Mouse (Mus musculus) liver, adult 2 months (tissue): Measurements from ENCODE around the gene Fam71b. TPM values are rescaled to one million over a fixed set of nuclear protein-coding genes. Genes with fewer than 3 reads are reported as not detected.
"Not testable (repeated sequence)": the region's sequence is repeated elsewhere in the genome, so short reads cannot be mapped to it uniquely, and the experiment has no call there.

Experiments
- DNase-seq: peaks from one replicate; pipeline ENCODE4 v3.0.0-alpha.2; 2011; ENCODE audit warnings: low read depth, low spot score; ENCODE audit errors: extremely low read depth
- H3K27ac ChIP-seq: fragments of 200-500 bp; replicated peaks from 2 replicates; pipeline ENCODE4 v1.5.1; 2012; ENCODE audit warnings: low read depth, mild to moderate bottlenecking, control low read depth, inconsistent platforms, low read length; ENCODE audit not compliant: insufficient read depth
- H3K27me3 ChIP-seq: fragments of 200-500 bp; 2 replicates; pipeline ENCODE4 v1.6.1; 2012; ENCODE audit warnings: mild to moderate bottlenecking, moderate library complexity, low read length, inconsistent platforms; ENCODE audit not compliant: control insufficient read depth, insufficient read depth
- H3K36me3 ChIP-seq: fragments of 200-500 bp; 2 replicates; pipeline ENCODE4 v1.6.1; 2012; ENCODE audit warnings: low read length, inconsistent platforms; ENCODE audit not compliant: control insufficient read depth, insufficient read depth
- H3K4me1 ChIP-seq: fragments of 200-500 bp; 2 replicates; pipeline ENCODE4 v1.6.1; 2011; ENCODE audit warnings: low read length; ENCODE audit not compliant: control insufficient read depth, insufficient read depth
- H3K4me3 ChIP-seq: fragments of 200-500 bp; 2 replicates; pipeline ENCODE4 v1.5.1; 2011; ENCODE audit warnings: low read depth, mild to moderate bottlenecking, control low read depth, low read length, moderate library complexity; ENCODE audit not compliant: insufficient read depth
- H3K79me2 ChIP-seq: fragments of 200-500 bp; 2 replicates; pipeline ENCODE4 v1.6.1; 2012; ENCODE audit warnings: inconsistent platforms, mild to moderate bottlenecking, low read length, moderate library complexity; ENCODE audit not compliant: control insufficient read depth, insufficient read depth
- H3K9ac ChIP-seq: fragments of 200-500 bp; 2 replicates; pipeline ENCODE4 v1.6.1; 2012; ENCODE audit warnings: low read depth, mild to moderate bottlenecking, control low read depth, inconsistent platforms, low read length
- CTCF ChIP-seq: fragments of 200-500 bp; IDR thresholded peaks from 2 replicates; pipeline ENCODE4 v1.5.1; 2011; ENCODE audit warnings: low read depth, low read length, control low read depth
- POLR2A ChIP-seq: fragments of 200-500 bp; IDR thresholded peaks from 2 replicates; pipeline ENCODE4 v1.6.1; 2011; ENCODE audit warnings: low read length, control low read depth; ENCODE audit not compliant: insufficient read depth; ENCODE audit errors: extremely low read depth
- WGBS: fragments of 180-500 bp; shearing (Covaris S2); methylation state at CpG from one replicate; pipeline ENCODE4 v1.1.7; 2018; 5-methylcytosine and 5-hydroxymethylcytosine counted together
- polyA plus RNA-seq: library from polyadenylated mRNA; depleted of rRNA; stranded (reverse); fragments of >200 nt; gene quantifications from 2 replicates; pipeline ENCODE4 v1.2.3, GENCODE M21; 2012
- total RNA-seq: library from RNA; depleted of rRNA; stranded (reverse); fragments of >200 nt; gene quantifications from 2 replicates; pipeline ENCODE4 v1.2.3, GENCODE M21; 2014

Gene Fam71b
- total and polyA plus RNA-seq, 2 experiments, result not detected

DNA sequence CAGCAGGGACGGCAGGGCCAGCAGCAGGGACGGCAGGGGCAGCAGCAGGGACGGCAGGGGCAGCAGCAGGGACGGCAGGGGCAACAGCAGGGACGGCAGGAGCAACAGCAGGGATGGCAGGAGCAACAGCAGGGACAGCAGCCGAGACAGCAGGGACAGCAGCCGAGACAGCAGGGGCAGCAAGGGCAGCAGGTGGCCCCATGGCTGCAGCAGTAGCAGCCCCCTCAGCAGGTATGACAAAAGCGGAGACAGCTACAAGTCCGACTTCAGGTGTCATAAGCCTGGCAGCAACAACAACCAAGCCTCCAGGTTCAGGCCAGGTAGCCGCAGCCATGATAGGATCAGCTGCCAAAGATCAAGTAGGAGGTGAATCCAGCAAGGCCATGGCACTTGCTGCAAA lies 10.4 kb downstream of the Fam71b start:
- TF ChIP-seq POLR2A (no peak), CTCF (no peak)
- no peak overlapping the region for H3K4me3 ChIP-seq
- no peaks in the 10 kb centered on the region for H3K4me1 ChIP-seq
- no peak overlapping the region for H3K9ac ChIP-seq
- H3K79me2 ChIP-seq, result no peaks in the 10 kb centered on the region
- DNase-seq, result no peak
- no peaks in the 10 kb centered on the region; the same call in 1 of the 2 replicates for H3K27me3 ChIP-seq
- 68% methylated on average over 10 of the region's 10 CpGs for WGBS
- no peaks in the 10 kb centered on the region for H3K36me3 ChIP-seq
- H3K27ac ChIP-seq, result no peak overlapping the region

DNA sequence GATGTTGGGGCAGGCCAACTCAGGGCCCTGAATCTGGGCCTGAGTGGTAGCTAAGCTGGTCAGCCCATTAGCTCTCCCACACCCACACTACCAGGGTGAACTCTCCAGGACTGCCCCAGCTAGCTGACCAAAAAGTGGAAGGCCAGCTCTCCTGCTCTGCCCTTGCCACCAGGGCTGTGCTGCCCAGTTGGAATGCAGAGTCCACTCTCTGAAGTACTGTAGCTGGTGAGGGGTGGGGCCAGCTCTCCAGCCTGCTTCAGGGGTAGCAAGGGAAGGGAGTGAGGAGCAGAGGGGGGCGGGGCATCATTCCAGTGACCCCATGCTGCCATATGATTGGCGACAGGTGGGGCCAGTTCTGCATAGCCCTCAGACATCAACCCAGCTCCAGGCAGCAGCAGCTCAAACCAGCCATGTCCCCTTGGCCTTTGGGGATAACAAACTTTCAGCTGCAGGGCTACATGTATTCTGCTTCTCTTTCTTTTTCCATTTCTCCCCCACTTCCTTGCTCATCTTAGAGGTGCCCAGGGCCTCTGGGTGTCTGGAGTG lies 13.7 kb downstream of the Fam71b start:
- no peaks in the 10 kb centered on the region; the same call in 1 of the 2 replicates for H3K27me3 ChIP-seq
- H3K4me1 ChIP-seq, result no peaks in the 10 kb centered on the region
- H3K9ac ChIP-seq, result no peak overlapping the region
- H3K27ac ChIP-seq, result no peak overlapping the region
- no peaks in the 10 kb centered on the region for H3K36me3 ChIP-seq
- DNase-seq, result no peak
- no peaks in the 10 kb centered on the region for H3K79me2 ChIP-seq
- 64% methylated on average over 2 of the region's 2 CpGs for WGBS
- H3K4me3 ChIP-seq, result no peak overlapping the region
- TF ChIP-seq POLR2A, result no peak
- TF ChIP-seq CTCF, result no peak

DNA sequence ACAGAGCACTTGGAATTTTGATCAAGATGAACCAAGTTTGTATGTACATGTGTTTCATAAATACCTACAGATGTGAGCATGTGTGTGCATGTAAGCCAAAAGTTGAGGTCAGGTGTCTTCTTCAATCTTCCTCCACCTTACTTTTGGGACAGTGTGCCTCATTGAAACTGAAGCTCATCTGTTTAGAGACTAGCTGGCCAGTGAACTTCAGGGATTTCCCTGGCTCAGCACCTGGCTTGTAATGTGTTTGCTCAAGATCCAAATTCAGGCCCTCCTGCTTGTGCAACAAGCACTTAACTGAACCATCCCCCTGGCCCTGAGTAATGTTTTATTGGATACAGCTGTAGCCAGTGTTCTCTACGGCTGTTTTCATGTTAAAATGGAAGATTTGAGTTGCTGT lies 22.1 kb downstream of the Fam71b start:
- 17% methylated on average over 1 of the region's 1 CpGs for WGBS

DNA sequence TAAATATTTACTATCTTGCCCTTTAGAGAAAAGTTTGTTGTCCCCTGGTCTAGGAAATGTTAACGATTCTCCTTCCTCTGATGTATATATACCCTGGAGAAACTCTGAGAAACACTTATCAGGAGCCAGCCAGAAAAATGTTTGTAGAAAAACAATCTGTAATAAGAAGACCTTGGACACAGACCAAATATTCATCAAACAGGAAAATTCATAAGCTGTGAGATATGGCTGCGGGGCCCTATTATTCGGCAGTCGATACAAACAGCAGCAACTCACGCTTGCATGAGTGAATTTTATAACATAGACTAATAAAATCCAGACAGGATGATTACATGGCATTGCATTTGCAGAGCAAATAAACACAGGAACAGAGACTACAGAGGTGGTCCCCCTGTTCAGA lies 22.5 kb downstream of the Fam71b start:
- H3K27me3 ChIP-seq, result no peaks in the 10 kb centered on the region
- 0 out of 2 replicates have a peak, but pooled peaks cover 2% of the 10 kb centered on the region for H3K4me1 ChIP-seq
- H3K27ac ChIP-seq, result no peak overlapping the region
- TF ChIP-seq POLR2A (no peak), CTCF (no peak)
- 74% methylated on average over 5 of the region's 5 CpGs for WGBS
- H3K4me3 ChIP-seq, result no peak overlapping the region
- H3K36me3 ChIP-seq, result no peaks in the 10 kb centered on the region
- no peak for DNase-seq
- no peak overlapping the region for H3K9ac ChIP-seq
- no peaks in the 10 kb centered on the region for H3K79me2 ChIP-seq

More for the DNA sequence above, 22.1 kb downstream of the Fam71b start:
- Histone ChIP-seq H3K27ac (no peak overlapping the region), H3K27me3 (no peaks in the 10 kb centered on the region), H3K79me2 (no peaks in the 10 kb centered on the region), H3K4me3 (no peak overlapping the region), H3K4me1 (0 out of 2 replicates have a peak, but pooled peaks cover 2% of the 10 kb centered on the region), H3K9ac (no peak overlapping the region), H3K36me3 (no peaks in the 10 kb centered on the region)
- peak; percentile 29 for DNase-seq
- TF ChIP-seq CTCF (no peak), POLR2A (no peak)

DNA sequence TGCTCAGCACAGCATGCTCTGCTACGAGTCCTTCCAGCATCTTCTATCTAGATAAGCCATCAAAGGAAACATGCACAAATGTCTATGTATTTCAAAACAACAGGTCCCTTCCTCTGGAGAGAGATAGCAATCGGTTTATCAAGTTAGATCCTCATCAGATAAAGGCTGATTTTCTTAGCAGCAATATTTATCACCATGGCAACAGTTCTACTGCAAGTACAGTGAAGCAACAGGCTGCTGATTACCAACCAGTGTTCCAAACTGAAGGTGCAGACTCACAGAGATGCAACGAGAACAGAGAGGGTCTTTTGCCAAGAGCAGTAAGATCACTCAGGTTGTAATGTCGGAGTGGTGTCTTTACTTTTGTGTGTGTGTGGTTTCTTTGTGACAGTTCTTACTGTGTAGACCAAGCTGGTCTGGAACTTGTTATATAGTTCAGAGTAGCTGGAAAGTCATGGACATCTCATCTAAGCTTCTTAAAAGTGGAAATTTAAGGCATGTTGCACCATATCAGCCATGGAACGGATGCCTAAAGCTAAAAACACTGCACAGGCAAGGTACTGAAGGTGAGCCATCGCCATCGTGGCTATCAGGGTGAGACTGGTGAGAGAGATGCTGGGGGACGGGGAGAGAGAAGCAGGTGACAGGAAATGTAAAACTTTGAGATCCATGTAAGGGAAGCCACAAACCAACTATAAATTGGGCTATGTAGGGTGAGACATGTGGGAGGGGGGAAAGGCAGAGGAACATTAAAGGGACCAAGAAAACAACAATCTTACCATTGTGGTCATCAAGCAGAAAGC lies 24.9 kb downstream of the Fam71b start:
- 79% methylated on average over 8 of the region's 8 CpGs for WGBS
- Histone ChIP-seq H3K79me2 (no peaks in the 10 kb centered on the region), H3K27me3 (no peaks in the 10 kb centered on the region), H3K27ac (no peak overlapping the region), H3K36me3 (no peaks in the 10 kb centered on the region), H3K4me1 (0 out of 2 replicates have a peak, but pooled peaks cover 2% of the 10 kb centered on the region), H3K9ac (no peak overlapping the region), H3K4me3 (no peak overlapping the region)
- no peak for TF ChIP-seq POLR2A
- no peak for TF ChIP-seq CTCF
- DNase-seq, result no peak

DNA sequence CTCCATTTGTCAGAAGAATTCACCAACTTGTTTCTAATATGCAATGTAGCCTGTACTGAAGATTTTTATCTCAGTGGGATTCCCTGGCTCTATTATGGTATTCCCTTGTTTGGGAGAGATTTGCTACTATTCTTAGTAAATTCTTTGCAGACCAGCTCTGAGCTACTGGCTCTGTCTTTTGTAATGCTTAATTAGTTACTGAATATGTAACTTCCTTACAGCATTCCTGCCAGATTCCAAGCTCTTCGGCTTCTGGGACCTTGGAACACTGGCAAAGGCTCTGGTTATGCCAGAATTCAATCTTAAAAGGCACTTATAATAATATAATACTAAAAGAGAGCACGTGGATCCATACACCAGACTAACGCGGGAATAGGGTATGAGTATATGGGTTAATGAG lies 31.8 kb downstream of the Fam71b start:
- H3K4me1 ChIP-seq, H3K79me2 ChIP-seq, DNase-seq, H3K27ac ChIP-seq, H3K9ac ChIP-seq, H3K4me3 ChIP-seq, H3K27me3 ChIP-seq, H3K36me3 ChIP-seq: not testable (repeated sequence)
- WGBS, result 51% methylated on average over 4 of the region's 4 CpGs
